Mouse (Mus musculus): ENCODE results near the gene Mapk6. TPM values are rescaled to one million over a fixed set of nuclear protein-coding genes. Genes with fewer than 3 reads are reported as not detected.

The Mapk6 gene
- total and polyA plus RNA-seq, 3 experiments = 19.6 to 91.0 (median 44.1) TPM

GRCm38 (mm10) chr9:75368779-75369178 lies 41.0 kb downstream of the Mapk6 start:
- Histone ChIP-seq H3K9me3 (replicated peaks; ENCODE audit: insufficient read depth, low read length) (no peaks in the 10 kb centered on the region), H3K27ac (ENCODE audit: control insufficient read depth, low read depth, low read length) (no peak overlapping the region)
- TF ChIP-seq ELF1 (IDR thresholded peaks at IDR 0.05; ENCODE audit: low read depth, low read length) = no peak
- no peak for TF ChIP-seq POLR2AphosphoS2 (IDR thresholded peaks at IDR 0.05; ENCODE audit: low read length)
- no peak for TF ChIP-seq ZNF384 (IDR thresholded peaks at IDR 0.05; ENCODE audit: low read depth, low read length)
- TF ChIP-seq NELFE (IDR thresholded peaks at IDR 0.05; ENCODE audit: low read depth, low read length) = no peak
- TF ChIP-seq GATA1 (IDR thresholded peaks at IDR 0.05; ENCODE audit: low read depth, low read length) = no peak
- no peak for TF ChIP-seq USF2 (IDR thresholded peaks at IDR 0.05; ENCODE audit: borderline replicate concordance in 1 of 2, insufficient read depth in 1 of 2, low read depth in 1 of 2, low read length in 2 of 2)
- TF ChIP-seq MYB (IDR thresholded peaks at IDR 0.05; ENCODE audit: low read depth, low read length) = no peak
- no peak for TF ChIP-seq MXI1 (IDR thresholded peaks at IDR 0.05; ENCODE audit: low read depth, low read length)
- no peak for TF ChIP-seq RAD21 (IDR thresholded peaks at IDR 0.05; ENCODE audit: low read depth, low read length)
- TF ChIP-seq ZKSCAN1 (IDR thresholded peaks at IDR 0.05; ENCODE audit: low read depth, low read length) = no peak
- no peak for TF ChIP-seq NRF1 (IDR thresholded peaks at IDR 0.05; ENCODE audit: insufficient read depth, low read depth, low read length, poor library complexity, severe bottlenecking)
- no peak for TF ChIP-seq UBTF (IDR thresholded peaks at IDR 0.05; ENCODE audit: borderline replicate concordance, insufficient read depth, low read depth, low read length)
- no peak for TF ChIP-seq JUND (IDR thresholded peaks at IDR 0.05; ENCODE audit: low read depth, low read length)
- TF ChIP-seq EP300 (IDR thresholded peaks at IDR 0.05; ENCODE audit: low read depth in 1 of 2, low read length in 2 of 2) = no peak
- no peak for TF ChIP-seq MYC (IDR thresholded peaks at IDR 0.05; ENCODE audit: low read depth, low read length)
- no peak for TF ChIP-seq POLR2A (IDR thresholded peaks at IDR 0.05; ENCODE audit: control insufficient read depth in 1 of 2, insufficient read depth in 1 of 2, low read depth in 1 of 2, low read length in 2 of 2, poor library complexity in 1 of 2)
- TF ChIP-seq MAZ (IDR thresholded peaks at IDR 0.05; ENCODE audit: low read depth, low read length) = no peak
- TF ChIP-seq KAT2A (conservative IDR thresholded peaks at IDR 0.05; ENCODE audit: low read depth, low read length) = no peak
- no peak for TF ChIP-seq TBP (IDR thresholded peaks at IDR 0.05; ENCODE audit: low read depth, low read length)
- TF ChIP-seq RCOR1 (IDR thresholded peaks at IDR 0.05; ENCODE audit: low read depth, low read length) = no peak

GRCm38 (mm10) chr9:75366191-75366590 lies 43.6 kb downstream of the Mapk6 start:
- no peak for TF ChIP-seq MAFK (IDR thresholded peaks at IDR 0.05; ENCODE audit: borderline replicate concordance, low read depth, low read length)
- TF ChIP-seq ZNF384 (IDR thresholded peaks at IDR 0.05; ENCODE audit: low read depth, low read length) = no peak
- no peak for TF ChIP-seq POLR2AphosphoS2 (IDR thresholded peaks at IDR 0.05; ENCODE audit: low read length)
- TF ChIP-seq MYB (IDR thresholded peaks at IDR 0.05; ENCODE audit: low read depth, low read length) = no peak
- TF ChIP-seq ZKSCAN1 (IDR thresholded peaks at IDR 0.05; ENCODE audit: low read depth, low read length) = no peak
- DNase-seq (ENCODE audit: low read depth, low spot score) = no peak
- Histone ChIP-seq H3K27ac (ENCODE audit: control insufficient read depth, low read depth, low read length) (no peak overlapping the region), H3K36me3 (ENCODE audit: control insufficient read depth in 1 of 2, insufficient read depth in 2 of 2, low read length in 2 of 2) (0 out of 4 replicates have a peak, but pooled peaks cover 0 to 3% of the 10 kb centered on the region in 2 experiments), H3K27me3 (ENCODE audit: control insufficient read depth in 1 of 2, insufficient read depth in 2 of 2, low read length in 2 of 2) (no peaks in the 10 kb centered on the region), H3K9me3 (replicated peaks; ENCODE audit: insufficient read depth, low read length) (no peaks in the 10 kb centered on the region), H3K4me1 (ENCODE audit: control insufficient read depth in 1 of 2, insufficient read depth in 2 of 2, low read length in 2 of 2) (0 out of 4 replicates have a peak, but pooled peaks cover 0 to 5% of the 10 kb centered on the region in 2 experiments), H3K9ac (ENCODE audit: control insufficient read depth, low read depth, low read length, poor library complexity, severe bottlenecking) (no peak overlapping the region), H3K4me3 (ENCODE audit: control insufficient read depth in 1 of 2, insufficient read depth in 1 of 2, low read depth in 2 of 2, low read length in 2 of 2) (no peak overlapping the region), H3K79me2 (ENCODE audit: control insufficient read depth, insufficient read depth, low read length, poor library complexity) (no peaks in the 10 kb centered on the region)

More at GRCm38 (mm10) chr9:75368779-75369178, 41.0 kb downstream of the Mapk6 start:
- H3K9ac ChIP-seq (ENCODE audit: control insufficient read depth, low read depth, low read length, poor library complexity, severe bottlenecking) = no peak overlapping the region
- H3K79me2 ChIP-seq (ENCODE audit: control insufficient read depth, insufficient read depth, low read length, poor library complexity) = no peaks in the 10 kb centered on the region
- DNase-seq (ENCODE audit: low read depth, low spot score) = no peak
- H3K4me3 ChIP-seq (ENCODE audit: control insufficient read depth in 1 of 2, insufficient read depth in 1 of 2, low read depth in 2 of 2, low read length in 2 of 2) = no peak overlapping the region
- H3K36me3 ChIP-seq (ENCODE audit: control insufficient read depth in 1 of 2, insufficient read depth in 2 of 2, low read length in 2 of 2) = no peaks in the 10 kb centered on the region
- no peaks in the 10 kb centered on the region for H3K27me3 ChIP-seq (ENCODE audit: control insufficient read depth in 1 of 2, insufficient read depth in 2 of 2, low read length in 2 of 2)
- H3K4me1 ChIP-seq (ENCODE audit: control insufficient read depth in 1 of 2, insufficient read depth in 2 of 2, low read length in 2 of 2) = 0 out of 4 replicates have a peak, but pooled peaks cover 0 to 2% of the 10 kb centered on the region in 2 experiments
